Mouse (Mus musculus) thymus, postnatal 0 days (tissue): ENCODE data around the gene Pamr1. TPM values are rescaled to one million over a fixed set of nuclear protein-coding genes. Genes with fewer than 3 reads are reported as not detected.

Source experiments
- DNase-seq: peaks from one replicate; pipeline ENCODE4 v3.0.0-alpha.2; 2015; ENCODE audit warnings: low spot score
- polyA plus RNA-seq: library from polyadenylated mRNA; unstranded; fragments of >200 nt; fragmentation: Nextera tagmentation; extraction: Ambion mirVana; gene quantifications from 2 replicates; pipeline ENCODE4 v1.2.1, GENCODE M21; 2015

Gene Pamr1
- polyA plus RNA-seq, 1 experiment from 2014 or later, result 4.4 TPM

GRCm38 (mm10) chr2:102598911-102599721 lies 49.3 kb downstream of the Pamr1 start:
- DNase-seq, result no peak

GRCm38 (mm10) chr2:102600516-102600915 lies 50.7 kb downstream of the Pamr1 start:
- DNase-seq, result no peak

GRCm38 (mm10) chr2:102610485-102610884 lies 60.7 kb downstream of the Pamr1 start:
- DNase-seq, result no peak

GRCm38 (mm10) chr2:102616637-102617036 lies 66.8 kb downstream of the Pamr1 start:
- no peak for DNase-seq

- no peak for DNase-seq
These were observed 71.1 kb downstream of the Pamr1 start for GRCm38 (mm10) chr2:102620744-102621429.

GRCm38 (mm10) chr2:102622176-102622575 lies 72.4 kb downstream of the Pamr1 start:
- DNase-seq, result no peak

GRCm38 (mm10) chr2:102622943-102623342 lies 73.1 kb downstream of the Pamr1 start:
- DNase-seq, result no peak

GRCm38 (mm10) chr2:102624538-102624937 lies 74.7 kb downstream of the Pamr1 start:
- no peak for DNase-seq

- DNase-seq, result no peak
These were observed 82.5 kb downstream of the Pamr1 start for GRCm38 (mm10) chr2:102632361-102632760.

- DNase-seq, result no peak
These were observed 84.2 kb downstream of the Pamr1 start for GRCm38 (mm10) chr2:102634010-102634409.

- DNase-seq, result no peak
These were observed 85.8 kb downstream of the Pamr1 start for GRCm38 (mm10) chr2:102635523-102636060.

GRCm38 (mm10) chr2:102636116-102636600 lies 86.3 kb downstream of the Pamr1 start:
- DNase-seq, result no peak

GRCm38 (mm10) chr2:102638140-102638539 lies 88.3 kb downstream of the Pamr1 start:
- no peak for DNase-seq

- no peak for DNase-seq
These were observed 88.9 kb downstream of the Pamr1 start for GRCm38 (mm10) chr2:102638690-102639089.

- DNase-seq, result no peak
These were observed 99.2 kb downstream of the Pamr1 start for GRCm38 (mm10) chr2:102648845-102649500.

- DNase-seq, result no peak
These were observed 100.5 kb downstream of the Pamr1 start for GRCm38 (mm10) chr2:102650322-102650721.

GRCm38 (mm10) chr2:102655966-102656725 lies 106.3 kb downstream of the Pamr1 start:
- DNase-seq, result no peak

GRCm38 (mm10) chr2:102657726-102658125 lies 107.9 kb downstream of the Pamr1 start:
- no peak for DNase-seq

GRCm38 (mm10) chr2:102658163-102658660 lies 108.4 kb downstream of the Pamr1 start, which contains the start of gene Slc1a2:
TSS of gene Slc1a2 (plus strand) at chr2:102658659.
- DNase-seq, result no peak

GRCm38 (mm10) chr2:102658661-102659520 lies 109.1 kb downstream of the Pamr1 start:
- DNase-seq, result no peak
